In genomic region chr9:71750015-71750672, GRCm38 (mm10) we compare ENCODE assay signal across 9 mouse cellular contexts. TPM values are rescaled to one million over a fixed set of nuclear protein-coding genes. Genes with fewer than 3 reads are reported as not detected.
DNase-seq lines count a peak whose midpoint lies in the region; ATAC-seq and TF ChIP-seq lines count a peak whose summit lies in the region.
"Had no signal": no experiment of that assay in that cellular context is flagged by ENCODE, and none has a peak within 500 bp of the region (broad histone marks: within the 10 kb centered on the region; RNA-seq: fewer than 3 reads in every experiment).

No protein-coding gene starts in this region.

- no peak for TF ChIP-seq CTCF in G1E (IDR thresholded peaks at IDR 0.05; ENCODE audit: low read depth, low read length)
- no peak for TF ChIP-seq CTCF in lung, postnatal 0 days (IDR thresholded peaks at IDR 0.05)

- ATAC-seq in G1E (ENCODE audit: extremely low read depth, insufficient number of reproducible peaks, low FRiP score, poor library complexity, severe bottlenecking): peak; percentile 71
- ATAC-seq in heart, embryonic 16.5 days (replicated peaks; ENCODE audit: extremely low read depth, insufficient read depth, low FRiP score): no peak
- ATAC-seq in lung, postnatal 0 days: peak; percentile 88
- no peak for ATAC-seq in neural tube, embryonic 15.5 days (ENCODE audit: low FRiP score)

- peaks cover 72% of the 10 kb centered on the region for H3K4me1 ChIP-seq in G1E (ENCODE audit: insufficient read depth, low read depth, low read length)
- H3K4me1 ChIP-seq in heart, embryonic 16.5 days (ENCODE audit: control insufficient read depth, insufficient read depth, low read length): peaks cover 36% of the 10 kb centered on the region
- no peaks in the 10 kb centered on the region; the same call in 1 of the 2 replicates for H3K4me1 ChIP-seq in lung, postnatal 0 days (ENCODE audit: insufficient read depth, low read depth, low read length)
- peaks cover 15% of the 10 kb centered on the region for H3K4me1 ChIP-seq in neural tube, embryonic 15.5 days

- DNase-seq in G1E (ENCODE audit: low spot score) (peak; percentile 53), R1 (ENCODE audit: low read depth, low spot score) (peak; percentile 65)
- DNase-seq in lung, postnatal 0 days (ENCODE audit: low spot score): peak; percentile 91
- DNase-seq in right cerebral cortex, postnatal 36 days (ENCODE audit: low spot score in 2 of 2): no peak
- no peak for DNase-seq in ovary, postnatal 36 days (ENCODE audit: low spot score)
- DNase-seq: adrenal gland, adult 2 months had no signal

- no peaks in the 10 kb centered on the region for H3K36me3 ChIP-seq in G1E (replicated peaks)
- no peaks in the 10 kb centered on the region for H3K36me3 ChIP-seq in heart, embryonic 16.5 days (ENCODE audit: control insufficient read depth, insufficient read depth)
- no peaks in the 10 kb centered on the region for H3K36me3 ChIP-seq in lung, postnatal 0 days (ENCODE audit: insufficient read depth, low read length)
- no peaks in the 10 kb centered on the region for H3K36me3 ChIP-seq in neural tube, embryonic 15.5 days

- 16% methylated on average over 4 of the region's 4 CpGs for WGBS in heart, embryonic 16.5 days
- whole genome bisulfite sequencing in lung, postnatal 0 days: 11% methylated on average over 4 of the region's 4 CpGs
- 14% methylated on average over 4 of the region's 4 CpGs for WGBS in neural tube, embryonic 15.5 days

- H3K27me3 ChIP-seq in G1E (ENCODE audit: insufficient read depth, low read length): peaks cover 11% of the 10 kb centered on the region; the same call in 1 of the 2 replicates
- no peaks in the 10 kb centered on the region for H3K27me3 ChIP-seq in heart, embryonic 16.5 days (ENCODE audit: control insufficient read depth, insufficient read depth, low read length)
- no peaks in the 10 kb centered on the region for H3K27me3 ChIP-seq in lung, postnatal 0 days (replicated peaks; ENCODE audit: insufficient read depth, low read length)
- H3K27me3 ChIP-seq in neural tube, embryonic 15.5 days (replicated peaks): no peaks in the 10 kb centered on the region

- peaks cover 8% of the 10 kb centered on the region for H3K9me3 ChIP-seq in G1E (replicated peaks)
- H3K9me3 ChIP-seq in heart, embryonic 16.5 days (replicated peaks; ENCODE audit: control insufficient read depth, low read length): no peaks in the 10 kb centered on the region
- H3K9me3 ChIP-seq in lung, postnatal 0 days (ENCODE audit: low read length): no peaks in the 10 kb centered on the region
- H3K9me3 ChIP-seq in neural tube, embryonic 15.5 days (replicated peaks): no peaks in the 10 kb centered on the region

- 0 out of 2 replicates have a peak overlapping the region, but pooled peaks have one; percentile 8 for H3K4me2 ChIP-seq in heart, embryonic 16.5 days (ENCODE audit: low read depth, low read length)
- no peak overlapping the region for H3K4me2 ChIP-seq in lung, postnatal 0 days (replicated peaks; ENCODE audit: low read depth, low read length)
- H3K4me2 ChIP-seq in neural tube, embryonic 15.5 days: no peak overlapping the region

- H3K4me3 ChIP-seq in G1E (ENCODE audit: low read depth, low read length): peak overlapping the region; percentile 63
- no peak overlapping the region for H3K4me3 ChIP-seq in heart, embryonic 16.5 days (ENCODE audit: low read length)
- H3K4me3 ChIP-seq in lung, postnatal 0 days (ENCODE audit: low read depth, low read length): no peak overlapping the region
- no peak overlapping the region for H3K4me3 ChIP-seq in neural tube, embryonic 15.5 days (replicated peaks)
- H3K4me3 ChIP-seq: erythroblast, embryonic 14.5 days had no signal

- TF ChIP-seq EP300 in lung, postnatal 0 days (IDR thresholded peaks at IDR 0.05): 0 out of 2 replicates have a peak, but pooled peaks have one; percentile 10

- no peak overlapping the region; the same call in 1 of the 2 replicates for H3K27ac ChIP-seq in heart, embryonic 16.5 days (ENCODE audit: low read length)
- H3K27ac ChIP-seq in lung, postnatal 0 days (ENCODE audit: low read length): no peak overlapping the region
- H3K27ac ChIP-seq in neural tube, embryonic 15.5 days (replicated peaks): no peak overlapping the region

- H3K9ac ChIP-seq in heart, embryonic 16.5 days (ENCODE audit: low read length): no peak overlapping the region
- no peak overlapping the region for H3K9ac ChIP-seq in lung, postnatal 0 days (replicated peaks; ENCODE audit: low read depth)
- H3K9ac ChIP-seq in neural tube, embryonic 15.5 days (replicated peaks): no peak overlapping the region

RNA-seq across cellular contexts. Expression of gene Cgnl1, which starts 21.3 kb away (rescaled TPM):
- 0.63 and 0.98 TPM in 2 replicates for total RNA-seq in G1E (2014; fragmentation: Nextera tagmentation)
- 1.3 and 1.4 TPM in 2 replicates for total RNA-seq in G1E (2017)
- polyA plus RNA-seq in G1E (2012): 1.3 and 1.6 TPM in 2 replicates
- polyA plus RNA-seq in heart, embryonic 16.5 days (2015; fragmentation: Nextera tagmentation; extraction: Ambion mirVana): 25.3 and 29.6 TPM in 2 replicates
- polyA plus RNA-seq in lung, postnatal 0 days (2015; fragmentation: Nextera tagmentation; extraction: Ambion mirVana): 26.1 and 28.5 TPM in 2 replicates
- 6.9 and 8.0 TPM in 2 replicates for polyA plus RNA-seq in neural tube, embryonic 15.5 days (2015; fragmentation: Nextera tagmentation; extraction: Ambion mirVana)
- polyA plus RNA-seq: erythroblast, embryonic 14.5 days had no signal

Comparison
In these comparisons a context has a peak if more than half of its experiments do, and no peak if none do; other contexts are left out.
1. ATAC-seq: peak in G1E (single experiment) and lung, postnatal 0 days (single experiment); none in heart, embryonic 16.5 days (single experiment) and neural tube, embryonic 15.5 days (single experiment).
2. DNase-seq: peak in G1E (single experiment), R1 (single experiment) and lung, postnatal 0 days (single experiment); none in right cerebral cortex, postnatal 36 days (0 of 2) and ovary, postnatal 36 days (single experiment).